Mouse (Mus musculus): ENCODE measurements around the gene Ifit2. TPM values are rescaled to one million over a fixed set of nuclear protein-coding genes. Genes with fewer than 3 reads are reported as not detected.

Ifit2 gene
- total RNA-seq, 1 experiment = 1.7 TPM

DNA sequence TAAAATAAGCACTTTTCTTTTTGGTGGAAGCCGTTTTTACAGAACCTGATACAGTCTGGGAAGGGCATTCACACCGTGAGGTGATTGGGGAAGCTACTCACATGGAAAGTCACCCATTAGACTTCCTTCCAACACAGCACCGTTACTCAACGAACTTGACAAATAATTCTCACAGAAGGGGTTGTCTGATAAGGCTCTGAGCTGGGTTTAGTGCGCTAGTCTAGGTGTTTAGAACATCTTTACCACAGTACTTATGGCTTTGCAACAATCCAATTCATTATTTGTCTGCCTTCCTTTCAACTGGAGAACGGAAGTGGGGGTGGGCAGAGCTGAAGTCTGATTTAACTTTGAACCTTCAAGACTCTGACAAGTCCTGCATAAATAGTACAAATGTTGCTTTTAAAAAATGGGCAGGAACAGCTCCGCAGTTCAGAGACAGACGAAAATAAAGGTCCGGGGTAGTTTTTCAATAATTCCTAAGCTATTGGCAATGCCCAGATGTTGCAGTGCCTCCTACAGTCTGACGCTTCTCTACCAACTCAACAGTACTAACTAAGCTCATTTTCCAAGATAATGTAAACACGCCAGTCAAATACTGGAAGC, 24.1 kb upstream of the Ifit2 start:
- in situ Hi-C loops (cut with MboI; ENCODE audit: low sequenced_read_pairs in 2 of 2, unreplicated experiment in 2 of 2) = no loop called here
- no peak for TF ChIP-seq MAFK (IDR thresholded peaks at IDR 0.05; ENCODE audit: insufficient read depth, low read depth, low read length)
- no peak for TF ChIP-seq HCFC1 (IDR thresholded peaks at IDR 0.05; ENCODE audit: borderline replicate concordance, insufficient read depth, low read length)
- no peak for TF ChIP-seq CHD2 (IDR thresholded peaks at IDR 0.05; ENCODE audit: low read depth, low read length)
- no peak for TF ChIP-seq ZC3H11A (IDR thresholded peaks at IDR 0.05; ENCODE audit: borderline replicate concordance, low read depth, low read length)
- no peak for TF ChIP-seq ZNF384 (IDR thresholded peaks at IDR 0.05; ENCODE audit: low read depth, low read length)
- DNase-seq (ENCODE audit: low read depth, low spot score) = no peak
- H3K27ac ChIP-seq (ENCODE audit: insufficient read depth, low read depth, low read length, poor library complexity, severe bottlenecking) = no peak overlapping the region
- H3K36me3 ChIP-seq (ENCODE audit: control insufficient read depth, insufficient read depth, low read length, poor library complexity, severe bottlenecking) = no peaks in the 10 kb centered on the region
- H3K9me3 ChIP-seq (ENCODE audit: control insufficient read depth, insufficient read depth, low read depth, low read length) = no peaks in the 10 kb centered on the region
- peak overlapping the region; percentile 58 to 84 for H3K4me3 ChIP-seq (ENCODE audit: insufficient read depth in 1 of 2, low read depth in 1 of 2, low read length in 2 of 2, poor library complexity in 1 of 2, severe bottlenecking in 1 of 2)
- H3K9ac ChIP-seq (ENCODE audit: insufficient read depth, low read depth, low read length, poor library complexity, severe bottlenecking) = 0 out of 2 replicates have a peak overlapping the region, but pooled peaks have one; percentile 16
- H3K4me1 ChIP-seq (ENCODE audit: control insufficient read depth in 2 of 2, insufficient read depth in 2 of 2, low read length in 2 of 2, poor library complexity in 1 of 2) = peaks cover 0 to 3% of the 10 kb centered on the region in 2 experiments; a peak in 2 of 4 replicates

DNA sequence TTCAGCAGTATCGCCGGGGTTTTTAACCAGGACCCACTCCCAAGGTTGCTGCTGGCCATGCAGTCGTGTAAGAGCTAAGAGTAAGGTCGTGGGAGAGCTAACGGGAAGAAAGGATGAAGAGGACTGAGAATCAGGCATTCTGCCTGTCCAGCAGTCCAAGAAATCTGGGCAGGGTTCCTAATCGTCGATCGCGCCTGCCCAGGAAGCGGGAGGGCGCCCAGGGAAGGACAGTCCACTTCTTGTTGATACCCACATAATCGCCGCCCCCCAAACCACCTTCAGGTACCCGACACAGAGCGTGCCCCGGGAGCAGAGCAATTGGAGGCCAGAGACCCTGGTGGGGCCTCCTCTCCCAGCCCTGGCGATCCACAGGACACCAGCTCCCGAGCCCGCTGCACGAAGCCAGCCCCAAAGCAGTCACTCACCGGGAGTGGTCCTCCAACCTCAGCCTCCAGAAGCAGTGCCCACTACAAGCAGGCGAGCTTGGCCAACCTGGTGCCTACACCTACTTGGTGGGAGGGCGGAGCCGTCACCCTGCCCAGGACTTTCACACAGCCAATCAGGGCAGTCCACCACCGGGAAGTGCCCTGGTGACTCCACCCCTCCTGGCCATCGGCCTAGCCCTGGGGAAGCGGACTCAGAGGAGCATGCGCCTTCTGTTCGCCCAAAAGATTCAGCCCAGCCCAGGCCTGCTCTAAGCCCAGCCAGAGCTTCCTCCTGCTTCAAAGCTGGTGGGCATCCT, 23.4 kb upstream of the Ifit2 start, which contains the start of gene Lipa:
Lipa (minus strand) TSS at position 534 of the 742 bp plus-strand sequence.
- H3K4me3 ChIP-seq (ENCODE audit: insufficient read depth in 1 of 2, low read depth in 1 of 2, low read length in 2 of 2, poor library complexity in 1 of 2, severe bottlenecking in 1 of 2) = peak within 1 kb of the TSS; percentile 58 to 84
- H3K4me1 ChIP-seq (ENCODE audit: control insufficient read depth in 2 of 2, insufficient read depth in 2 of 2, low read length in 2 of 2, poor library complexity in 1 of 2) = no peaks in the 10 kb centered on the region; a peak in 2 of 4 replicates
- H3K9ac ChIP-seq (ENCODE audit: insufficient read depth, low read depth, low read length, poor library complexity, severe bottlenecking) = peak within 1 kb of the TSS; percentile 16; the same call in 1 of the 2 replicates
- H3K9me3 ChIP-seq (ENCODE audit: control insufficient read depth, insufficient read depth, low read depth, low read length) = no peaks in the 10 kb centered on the region
- peak; percentile 51 for DNase-seq (ENCODE audit: low read depth, low spot score)
- H3K27ac ChIP-seq (ENCODE audit: insufficient read depth, low read depth, low read length, poor library complexity, severe bottlenecking) = no peak within 1 kb of the TSS
- no peaks in the 10 kb centered on the region for H3K36me3 ChIP-seq (ENCODE audit: control insufficient read depth, insufficient read depth, low read length, poor library complexity, severe bottlenecking)
- in situ Hi-C loops (cut with MboI; ENCODE audit: low sequenced_read_pairs in 2 of 2, unreplicated experiment in 2 of 2) = no loop called here
- no peak for TF ChIP-seq MAFK (IDR thresholded peaks at IDR 0.05; ENCODE audit: insufficient read depth, low read depth, low read length)
- TF ChIP-seq ZNF384 (IDR thresholded peaks at IDR 0.05; ENCODE audit: low read depth, low read length) = no peak
- TF ChIP-seq ZC3H11A (IDR thresholded peaks at IDR 0.05; ENCODE audit: borderline replicate concordance, low read depth, low read length) = no peak
- TF ChIP-seq HCFC1 (IDR thresholded peaks at IDR 0.05; ENCODE audit: borderline replicate concordance, insufficient read depth, low read length) = no peak
- no peak for TF ChIP-seq CHD2 (IDR thresholded peaks at IDR 0.05; ENCODE audit: low read depth, low read length)

DNA sequence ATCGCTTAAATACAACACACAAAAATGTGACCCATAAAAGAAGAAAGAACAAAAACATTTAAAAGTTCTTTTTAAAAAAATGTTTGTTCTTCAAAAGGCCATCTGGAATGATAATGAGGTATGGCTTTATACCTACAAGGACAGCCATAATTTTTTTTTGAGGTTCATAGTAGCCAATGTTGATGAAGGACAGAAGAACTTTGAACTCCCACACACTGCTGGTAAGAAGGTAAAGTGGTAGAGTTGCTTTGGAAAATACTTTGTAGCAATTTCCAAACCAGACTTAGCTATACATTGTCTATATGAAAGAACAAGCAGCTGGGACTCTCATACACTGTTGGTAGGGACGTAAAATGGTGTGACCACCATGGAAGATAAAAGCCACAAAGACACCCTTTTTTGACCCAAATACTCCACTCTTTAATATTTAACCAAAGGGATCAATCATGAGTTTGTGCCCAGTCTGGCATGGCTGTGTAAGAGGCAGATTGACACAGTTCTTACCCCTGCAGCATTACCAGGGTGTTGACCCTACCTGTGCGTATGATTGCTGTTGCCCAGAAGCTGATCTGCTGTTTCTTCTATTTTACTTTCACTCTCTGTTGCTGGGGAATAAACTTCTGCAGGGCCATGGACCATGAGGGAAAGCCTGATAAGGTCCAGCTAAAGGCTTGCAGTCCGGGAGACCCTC, 18.3 kb upstream of the Ifit2 start:
- in situ Hi-C loops (cut with MboI; ENCODE audit: low sequenced_read_pairs in 2 of 2, unreplicated experiment in 2 of 2) = no loop called here
- no peak overlapping the region for H3K4me3 ChIP-seq (ENCODE audit: insufficient read depth in 1 of 2, low read depth in 1 of 2, low read length in 2 of 2, poor library complexity in 1 of 2, severe bottlenecking in 1 of 2)
- DNase-seq (ENCODE audit: low read depth, low spot score) = no peak

DNA sequence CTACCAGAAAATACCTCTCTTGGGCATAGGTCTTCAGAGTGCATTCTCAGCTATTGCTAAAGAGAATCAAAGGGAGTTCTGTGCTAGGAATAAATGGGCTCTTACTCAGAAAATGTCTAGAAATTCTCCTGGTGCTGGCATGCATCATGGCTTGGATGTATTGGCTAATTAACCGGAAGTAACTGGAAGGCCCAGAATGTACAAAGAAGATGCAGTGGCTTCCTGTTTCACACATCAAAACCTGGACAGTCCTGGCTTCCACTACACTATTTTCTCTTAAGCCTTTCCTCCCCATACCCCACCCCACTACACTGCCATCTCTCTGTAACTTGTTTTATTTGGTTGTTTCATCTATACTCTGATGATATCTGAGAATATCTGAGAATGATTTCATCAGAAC, 11.1 kb upstream of the Ifit2 start:
- Histone ChIP-seq H3K27ac (ENCODE audit: insufficient read depth, low read depth, low read length, poor library complexity, severe bottlenecking) (no peak overlapping the region), H3K9ac (ENCODE audit: insufficient read depth, low read depth, low read length, poor library complexity, severe bottlenecking) (no peak overlapping the region), H3K4me1 (ENCODE audit: control insufficient read depth in 2 of 2, insufficient read depth in 2 of 2, low read length in 2 of 2, poor library complexity in 1 of 2) (no peaks in the 10 kb centered on the region), H3K9me3 (ENCODE audit: control insufficient read depth, insufficient read depth, low read depth, low read length) (no peaks in the 10 kb centered on the region), H3K36me3 (ENCODE audit: control insufficient read depth, insufficient read depth, low read length, poor library complexity, severe bottlenecking) (no peaks in the 10 kb centered on the region), H3K4me3 (ENCODE audit: insufficient read depth in 1 of 2, low read depth in 1 of 2, low read length in 2 of 2, poor library complexity in 1 of 2, severe bottlenecking in 1 of 2) (no peak overlapping the region)
- TF ChIP-seq ZNF384 (IDR thresholded peaks at IDR 0.05; ENCODE audit: low read depth, low read length) (no peak), MAFK (IDR thresholded peaks at IDR 0.05; ENCODE audit: insufficient read depth, low read depth, low read length) (no peak), CHD2 (IDR thresholded peaks at IDR 0.05; ENCODE audit: low read depth, low read length) (no peak), HCFC1 (IDR thresholded peaks at IDR 0.05; ENCODE audit: borderline replicate concordance, insufficient read depth, low read length) (no peak), ZC3H11A (IDR thresholded peaks at IDR 0.05; ENCODE audit: borderline replicate concordance, low read depth, low read length) (no peak)
- no peak for DNase-seq (ENCODE audit: low read depth, low spot score)
- in situ Hi-C loops (cut with MboI; ENCODE audit: low sequenced_read_pairs in 2 of 2, unreplicated experiment in 2 of 2) = no loop called here

More for the DNA sequence above, 18.3 kb upstream of the Ifit2 start:
- Histone ChIP-seq H3K9ac (ENCODE audit: insufficient read depth, low read depth, low read length, poor library complexity, severe bottlenecking) (no peak overlapping the region), H3K36me3 (ENCODE audit: control insufficient read depth, insufficient read depth, low read length, poor library complexity, severe bottlenecking) (no peaks in the 10 kb centered on the region), H3K4me1 (ENCODE audit: control insufficient read depth in 2 of 2, insufficient read depth in 2 of 2, low read length in 2 of 2, poor library complexity in 1 of 2) (no peaks in the 10 kb centered on the region; a peak in 1 of 4 replicates), H3K9me3 (ENCODE audit: control insufficient read depth, insufficient read depth, low read depth, low read length) (no peaks in the 10 kb centered on the region), H3K27ac (ENCODE audit: insufficient read depth, low read depth, low read length, poor library complexity, severe bottlenecking) (no peak overlapping the region)
- TF ChIP-seq HCFC1 (IDR thresholded peaks at IDR 0.05; ENCODE audit: borderline replicate concordance, insufficient read depth, low read length) (no peak), CHD2 (IDR thresholded peaks at IDR 0.05; ENCODE audit: low read depth, low read length) (no peak), ZNF384 (IDR thresholded peaks at IDR 0.05; ENCODE audit: low read depth, low read length) (no peak), ZC3H11A (IDR thresholded peaks at IDR 0.05; ENCODE audit: borderline replicate concordance, low read depth, low read length) (no peak), MAFK (IDR thresholded peaks at IDR 0.05; ENCODE audit: insufficient read depth, low read depth, low read length) (no peak)
